Mouse (Mus musculus): ENCODE results near the gene Spag4.
"Not testable (repeated sequence)": the region's sequence is repeated elsewhere in the genome, so short reads cannot be mapped to it uniquely, and the experiment has no call there.

Spag4 gene

DNA sequence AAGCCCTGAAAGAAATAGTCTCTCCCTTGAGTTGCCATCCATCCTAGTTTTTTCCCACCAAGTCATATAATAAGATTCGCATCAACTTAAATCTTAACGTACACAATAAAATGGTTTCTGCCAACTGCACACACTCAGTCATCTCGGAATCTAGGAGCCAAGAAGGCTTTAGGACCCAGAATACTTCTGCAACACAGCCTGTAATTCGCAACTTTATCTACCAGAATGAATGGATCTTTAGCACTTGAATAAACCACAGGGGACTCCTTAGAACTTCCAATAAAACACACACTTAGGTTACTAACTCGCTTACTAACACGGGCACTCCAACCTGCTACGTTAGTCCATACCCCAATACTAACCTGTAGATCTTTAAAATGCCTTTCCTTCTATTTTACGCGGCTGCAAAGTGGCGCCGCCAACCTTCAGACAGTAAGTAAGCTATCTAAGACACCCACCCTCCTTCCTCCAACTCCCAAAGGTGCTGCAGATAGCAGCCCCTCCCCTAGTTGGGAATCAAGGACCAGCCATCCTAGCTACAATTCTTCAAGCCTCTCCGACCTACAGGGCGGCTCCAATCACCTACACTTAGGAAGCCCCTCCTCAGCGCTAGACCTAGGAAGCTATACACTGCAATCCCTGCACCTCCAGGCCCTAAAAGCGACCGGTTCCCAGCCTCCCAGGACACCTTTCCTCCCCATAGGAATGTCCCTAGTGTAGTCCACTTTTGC, 45.8 kb downstream of the Spag4 start:
- DNase-seq (ENCODE audit: low read depth, low spot score): peak; percentile 17

DNA sequence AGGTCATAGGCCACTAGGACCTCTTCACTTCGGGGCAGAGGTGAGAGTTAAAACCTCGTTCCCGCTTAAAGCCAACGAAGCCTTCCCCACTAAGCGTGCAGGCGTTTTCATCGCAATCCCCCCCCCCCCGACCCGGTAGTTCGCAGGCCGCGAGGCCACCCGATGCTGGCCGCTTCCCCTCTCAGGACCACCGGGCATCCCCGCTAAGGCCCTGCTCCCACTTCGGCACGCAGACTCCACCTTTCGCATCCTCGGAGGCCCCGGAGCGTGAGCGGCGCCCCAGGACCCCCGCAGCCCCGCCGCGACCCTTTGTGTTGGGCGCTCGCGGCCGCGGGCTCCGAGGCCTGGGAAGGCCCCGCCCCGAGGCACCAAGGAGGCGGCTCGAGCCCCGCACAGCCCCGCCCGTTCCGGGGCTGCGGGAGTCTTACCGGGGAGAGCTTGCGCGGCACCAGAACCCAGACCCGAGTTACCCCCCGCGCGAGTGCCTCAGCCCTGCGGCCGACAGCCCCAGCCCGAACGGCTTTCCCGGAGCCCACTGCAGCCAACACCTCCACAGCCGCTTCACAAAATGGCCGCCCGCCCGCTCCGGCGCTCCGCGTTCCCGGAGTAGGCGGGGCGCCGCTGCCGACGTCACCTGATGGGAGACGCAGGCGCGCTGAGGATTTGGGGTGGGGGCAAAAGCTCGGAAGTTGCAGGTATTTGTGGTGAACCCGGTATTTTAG, 46.5 kb downstream of the Spag4 start, which contains the start of the genes Cpne1 and Rbm12:
Gene Cpne1, minus strand, starts transcription at position 608 of the 722 bp plus-strand sequence.
Gene Rbm12, minus strand, starts transcription at position 621 of the 722 bp plus-strand sequence.
- peak; percentile 86 for DNase-seq (ENCODE audit: low read depth, low spot score)

GRCm38 (mm10) chr2:156112080-156112423, 47.1 kb downstream of the Spag4 start:
- not testable (repeated sequence) for DNase-seq (ENCODE audit: low read depth, low spot score)

GRCm38 (mm10) chr2:156119566-156119965, 54.6 kb downstream of the Spag4 start:
- DNase-seq (ENCODE audit: low read depth, low spot score): no peak
